Mouse (Mus musculus): ENCODE measurements at regions not wholly inside any gene's neighbourhood (a gene's known extent, or its start where the extent isn't known, plus 50 kb on each side); places are given as distances from the start of the nearest gene placed in this dataset.

- no peak for DNase-seq (ENCODE audit: low spot score)
Measured at GRCm38 (mm10) chr3:27815201-27815695, 80.9 kb downstream of the Tmem212 start.

GRCm38 (mm10) chr3:27804271-27804670 lies 91.9 kb downstream of the Tmem212 start:
- DNase-seq (ENCODE audit: low spot score), result no peak

GRCm38 (mm10) chr3:27791633-27791951 lies 80.5 kb upstream of the Fndc3b start:
- no peak for DNase-seq (ENCODE audit: low spot score)

GRCm38 (mm10) chr3:27790932-27791632 lies 80.0 kb upstream of the Fndc3b start:
- DNase-seq (ENCODE audit: low spot score), result no peak

GRCm38 (mm10) chr3:27783926-27784325 lies 72.8 kb upstream of the Fndc3b start:
- no peak for DNase-seq (ENCODE audit: low spot score)

- DNase-seq (ENCODE audit: low spot score), result no peak
Measured at GRCm38 (mm10) chr3:27783476-27783875, 72.4 kb upstream of the Fndc3b start.

GRCm38 (mm10) chr3:27782056-27782765 lies 71.1 kb upstream of the Fndc3b start:
- DNase-seq (ENCODE audit: low spot score), result no peak

GRCm38 (mm10) chr3:27779892-27780291 lies 68.8 kb upstream of the Fndc3b start:
- no peak for DNase-seq (ENCODE audit: low spot score)

GRCm38 (mm10) chr3:27777751-27778150 lies 66.6 kb upstream of the Fndc3b start:
- no peak for DNase-seq (ENCODE audit: low spot score)

GRCm38 (mm10) chr3:27773176-27773575 lies 62.1 kb upstream of the Fndc3b start:
- DNase-seq (ENCODE audit: low spot score), result no peak

GRCm38 (mm10) chr3:27769438-27769837 lies 58.3 kb upstream of the Fndc3b start:
- DNase-seq (ENCODE audit: low spot score), result no peak

- no peak for DNase-seq (ENCODE audit: low spot score)
Measured at GRCm38 (mm10) chr3:27767188-27767587, 56.1 kb upstream of the Fndc3b start.

- peak; percentile 37 for DNase-seq (ENCODE audit: low spot score)
Measured at GRCm38 (mm10) chr3:27766421-27766820, 55.3 kb upstream of the Fndc3b start.

- DNase-seq (ENCODE audit: low spot score), result no peak
Measured at GRCm38 (mm10) chr3:27765929-27766328, 54.8 kb upstream of the Fndc3b start.

- no peak for DNase-seq (ENCODE audit: low spot score)
Measured at GRCm38 (mm10) chr3:27764556-27764955, 53.4 kb upstream of the Fndc3b start.

- DNase-seq (ENCODE audit: low spot score), result no peak
Measured at GRCm38 (mm10) chr3:27761031-27761430, 49.9 kb upstream of the Fndc3b start.

Measured in ovary, postnatal 14 days (tissue).